ENCODE assay signal across 9 mouse cellular contexts in the genomic region with DNA sequence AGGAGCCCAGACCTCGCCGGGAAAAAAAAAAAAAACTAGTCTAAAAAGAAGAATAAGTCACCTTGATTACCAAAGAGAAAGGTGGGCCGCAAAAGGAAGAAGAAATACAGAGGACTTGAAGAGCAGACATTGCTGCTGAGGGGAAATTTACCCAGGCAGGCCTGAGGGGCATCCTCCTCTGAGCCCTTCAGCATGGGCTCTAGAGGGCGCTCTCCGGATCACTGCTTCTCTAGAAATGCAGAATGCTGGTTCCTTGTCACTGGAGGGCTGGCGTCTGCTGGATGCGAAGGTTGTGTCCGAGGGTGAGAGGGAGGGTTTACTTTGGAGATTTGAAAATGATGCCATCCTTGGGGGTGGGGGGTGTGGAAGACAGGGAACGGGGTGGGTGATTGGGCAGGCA.
DNase-seq lines count a peak whose midpoint lies in the region; TF ChIP-seq lines count a peak whose summit lies in the region.
"Had no signal": no experiment of that assay in that cellular context is flagged by ENCODE, and none has a peak within 500 bp of the region (broad histone marks: within the 10 kb centered on the region; RNA-seq: fewer than 3 reads in every experiment).

No protein-coding gene starts in this region.

- H3K4me1 ChIP-seq in cortical plate, adult 2 months (ENCODE audit: control insufficient read depth, insufficient read depth, low read length) = no peaks in the 10 kb centered on the region
- H3K4me1 ChIP-seq: neural tube, embryonic 12.5 days had no signal

- peak; percentile 35 for TF ChIP-seq CTCF in cortical plate, adult 2 months (IDR thresholded peaks at IDR 0.05; ENCODE audit: extremely low read depth, insufficient read depth, low read length)

- DNase-seq in cerebellum, postnatal 25 days = peak; percentile 24 to 59
- DNase-seq in cerebellum, adult 9-11 months = no peak
- peak; percentile 18 for DNase-seq in kidney, postnatal 10 days
- no peak for DNase-seq in kidney, adult 8-10 months
- DNase-seq in 416B (ENCODE audit: low read depth) = peak; percentile 8
- DNase-seq in spleen, postnatal 10 days (ENCODE audit: low spot score in 2 of 2) = no peak
- no peak for DNase-seq in left cerebral cortex, postnatal 25 days (ENCODE audit: low spot score in 2 of 2)

- intact Hi-C loops in left cerebral cortex, postnatal 25 days (cut with DNase I) = loop anchor here (5.0 to 10.0 kb wide), 2 partner anchors 54 to 362 kb away; no protein-coding TSS in a partner anchor

- TF ChIP-seq POLR2A in cortical plate, adult 2 months (IDR thresholded peaks at IDR 0.05; ENCODE audit: extremely low read depth, insufficient read depth, low read length) = no peak

- H3K27ac ChIP-seq in cortical plate, adult 2 months (ENCODE audit: insufficient read depth, low read length) = no peak overlapping the region
- H3K27ac ChIP-seq: neural tube, embryonic 12.5 days had no signal

- H3K4me3 ChIP-seq in cortical plate, adult 2 months (ENCODE audit: insufficient read depth, low read length) = no peak overlapping the region
- H3K4me3 ChIP-seq: neural tube, embryonic 12.5 days had no signal

Comparison
In these comparisons a context has a peak if more than half of its experiments do, and no peak if none do; other contexts are left out.
1. DNase-seq: peak in cerebellum, postnatal 25 days (2 of 2), kidney, postnatal 10 days (single experiment) and 416B (single experiment); none in cerebellum, adult 9-11 months (single experiment), kidney, adult 8-10 months (0 of 2), spleen, postnatal 10 days (0 of 2) and left cerebral cortex, postnatal 25 days (0 of 2).